Mouse (Mus musculus) hindbrain, embryonic 10.5 days (tissue): Measurements from ENCODE around the gene Cd81. TPM values are rescaled to one million over a fixed set of nuclear protein-coding genes. Genes with fewer than 3 reads are reported as not detected.

ENCODE experiments used
- DNase-seq: peaks from one replicate; pipeline ENCODE4 v3.0.0-alpha.2; 2017; ENCODE audit warnings: low spot score
- H3K27ac ChIP-seq: fragments of 300-500 bp; sonication (generic); 2 replicates; pipeline ENCODE4 v1.5.1; 2016; ENCODE audit warnings: mild to moderate bottlenecking, moderate library complexity
- H3K27me3 ChIP-seq: fragments of 300-500 bp; sonication (generic); 2 replicates; pipeline ENCODE4 v1.6.1; 2016; ENCODE audit warnings: mild to moderate bottlenecking; ENCODE audit not compliant: poor library complexity, insufficient read depth, severe bottlenecking
- H3K36me3 ChIP-seq: fragments of 300-500 bp; sonication (generic); 2 replicates; pipeline ENCODE4 v1.6.1; 2016; ENCODE audit warnings: mild to moderate bottlenecking, moderate library complexity
- H3K4me1 ChIP-seq: fragments of 300-500 bp; sonication (generic); replicated peaks from 2 replicates; pipeline ENCODE4 v1.6.1; 2016; ENCODE audit warnings: mild to moderate bottlenecking
- H3K4me3 ChIP-seq: fragments of 300-500 bp; sonication (generic); 2 replicates; pipeline ENCODE4 v1.5.1; 2016; ENCODE audit warnings: mild to moderate bottlenecking, moderate library complexity
- H3K9me3 ChIP-seq: fragments of 300-500 bp; sonication (generic); 2 replicates; pipeline ENCODE4 v1.6.1; 2016; ENCODE audit warnings: mild to moderate bottlenecking, moderate library complexity
- WGBS: fragments of 180-500 bp; shearing (Covaris S2); methylation state at CpG from one replicate; pipeline ENCODE4 v1.1.7; 2016; 5-methylcytosine and 5-hydroxymethylcytosine counted together
- polyA plus RNA-seq: library from polyadenylated mRNA; unstranded; fragments of >200 nt; fragmentation: Nextera tagmentation; extraction: Ambion mirVana; gene quantifications from 2 replicates; pipeline ENCODE4 v1.2.1, GENCODE M21; 2016

Cd81 gene
- polyA plus RNA-seq, 1 experiment from 2014 or later = 238 TPM

- H3K27me3 ChIP-seq = no peaks in the 10 kb centered on the region
- no peak overlapping the region for H3K27ac ChIP-seq
- no peaks in the 10 kb centered on the region for H3K4me1 ChIP-seq
- no peak for DNase-seq
- no peaks in the 10 kb centered on the region for H3K9me3 ChIP-seq
- H3K36me3 ChIP-seq = peaks cover 6% of the 10 kb centered on the region; the same call in 1 of the 2 replicates
- H3K4me3 ChIP-seq = no peak overlapping the region
- 95% methylated on average over 4 of the region's 4 CpGs for WGBS
Measured at GRCm38 (mm10) chr7:143027196-143027595, 25.3 kb upstream of the Cd81 start.

- Histone ChIP-seq H3K36me3 (no peaks in the 10 kb centered on the region; the same call in 1 of the 2 replicates), H3K4me1 (no peaks in the 10 kb centered on the region), H3K9me3 (no peaks in the 10 kb centered on the region), H3K27ac (no peak overlapping the region), H3K27me3 (no peaks in the 10 kb centered on the region), H3K4me3 (no peak overlapping the region)
- DNase-seq = no peak
- 94% methylated on average over 1 of the region's 1 CpGs for WGBS
Measured at GRCm38 (mm10) chr7:143031816-143032215, 20.7 kb upstream of the Cd81 start.

- WGBS = 90% methylated on average over 4 of the region's 4 CpGs
- DNase-seq = no peak
- H3K27ac ChIP-seq = no peak overlapping the region
Measured at GRCm38 (mm10) chr7:143033581-143033980, 19.0 kb upstream of the Cd81 start.

GRCm38 (mm10) chr7:143034112-143034511, 18.4 kb upstream of the Cd81 start:
- Histone ChIP-seq H3K27me3 (no peaks in the 10 kb centered on the region), H3K4me1 (no peaks in the 10 kb centered on the region), H3K27ac (no peak overlapping the region), H3K36me3 (no peaks in the 10 kb centered on the region; the same call in 1 of the 2 replicates), H3K9me3 (no peaks in the 10 kb centered on the region), H3K4me3 (no peak overlapping the region)
- WGBS = 91% methylated on average over 2 of the region's 2 CpGs
- no peak for DNase-seq

More at GRCm38 (mm10) chr7:143033581-143033980, 19.0 kb upstream of the Cd81 start:
- no peaks in the 10 kb centered on the region; the same call in 1 of the 2 replicates for H3K36me3 ChIP-seq
- H3K9me3 ChIP-seq = no peaks in the 10 kb centered on the region
- H3K4me3 ChIP-seq = no peak overlapping the region
- no peaks in the 10 kb centered on the region for H3K27me3 ChIP-seq
- no peaks in the 10 kb centered on the region for H3K4me1 ChIP-seq

GRCm38 (mm10) chr7:143034519-143035450, 17.8 kb upstream of the Cd81 start:
- no peak for DNase-seq
- no peaks in the 10 kb centered on the region for H3K9me3 ChIP-seq
- no peak overlapping the region for H3K4me3 ChIP-seq
- no peaks in the 10 kb centered on the region for H3K4me1 ChIP-seq
- no peaks in the 10 kb centered on the region; the same call in 1 of the 2 replicates for H3K36me3 ChIP-seq
- H3K27ac ChIP-seq = no peak overlapping the region
- H3K27me3 ChIP-seq = no peaks in the 10 kb centered on the region
- 91% methylated on average over 8 of the region's 8 CpGs for WGBS

- Histone ChIP-seq H3K4me1 (peaks cover 3% of the 10 kb centered on the region), H3K36me3 (no peaks in the 10 kb centered on the region; the same call in 1 of the 2 replicates), H3K4me3 (no peak overlapping the region), H3K27me3 (no peaks in the 10 kb centered on the region), H3K9me3 (no peaks in the 10 kb centered on the region), H3K27ac (no peak overlapping the region)
- no peak for DNase-seq
- WGBS = 89% methylated on average over 3 of the region's 3 CpGs
Measured at GRCm38 (mm10) chr7:143036787-143037186, 15.8 kb upstream of the Cd81 start.

GRCm38 (mm10) chr7:143037306-143037705, 15.2 kb upstream of the Cd81 start:
- H3K4me3 ChIP-seq = no peak overlapping the region
- no peaks in the 10 kb centered on the region; the same call in 1 of the 2 replicates for H3K36me3 ChIP-seq
- 91% methylated on average over 4 of the region's 4 CpGs for WGBS
- DNase-seq = no peak
- H3K9me3 ChIP-seq = no peaks in the 10 kb centered on the region
- H3K4me1 ChIP-seq = peaks cover 8% of the 10 kb centered on the region
- no peaks in the 10 kb centered on the region for H3K27me3 ChIP-seq
- no peak overlapping the region for H3K27ac ChIP-seq

GRCm38 (mm10) chr7:143038174-143038931, 14.2 kb upstream of the Cd81 start:
- 89% methylated on average over 3 of the region's 3 CpGs for WGBS
- Histone ChIP-seq H3K36me3 (no peaks in the 10 kb centered on the region), H3K9me3 (no peaks in the 10 kb centered on the region), H3K27me3 (no peaks in the 10 kb centered on the region), H3K27ac (no peak overlapping the region), H3K4me1 (peaks cover 11% of the 10 kb centered on the region), H3K4me3 (no peak overlapping the region)
- no peak for DNase-seq

GRCm38 (mm10) chr7:143040561-143040960, 12.0 kb upstream of the Cd81 start:
- H3K9me3 ChIP-seq = no peaks in the 10 kb centered on the region
- H3K36me3 ChIP-seq = no peaks in the 10 kb centered on the region
- no peaks in the 10 kb centered on the region for H3K27me3 ChIP-seq
- no peak for DNase-seq
- no peak overlapping the region for H3K27ac ChIP-seq
- no peak overlapping the region for H3K4me3 ChIP-seq
- peaks cover 11% of the 10 kb centered on the region for H3K4me1 ChIP-seq
- WGBS = 93% methylated on average over 3 of the region's 3 CpGs

GRCm38 (mm10) chr7:143041138-143041822, 11.3 kb upstream of the Cd81 start:
- WGBS = 83% methylated on average over 3 of the region's 3 CpGs
- no peaks in the 10 kb centered on the region for H3K9me3 ChIP-seq
- H3K4me1 ChIP-seq = peaks cover 11% of the 10 kb centered on the region
- no peaks in the 10 kb centered on the region for H3K27me3 ChIP-seq
- no peak overlapping the region for H3K4me3 ChIP-seq
- H3K36me3 ChIP-seq = no peaks in the 10 kb centered on the region
- DNase-seq = no peak
- H3K27ac ChIP-seq = peak overlapping the region; percentile 41; the same call in 1 of the 2 replicates

GRCm38 (mm10) chr7:143042089-143042488, 10.4 kb upstream of the Cd81 start:
- Histone ChIP-seq H3K4me1 (peaks cover 11% of the 10 kb centered on the region), H3K4me3 (no peak overlapping the region), H3K9me3 (no peaks in the 10 kb centered on the region), H3K36me3 (no peaks in the 10 kb centered on the region), H3K27ac (peak overlapping the region; percentile 41; the same call in 1 of the 2 replicates), H3K27me3 (no peaks in the 10 kb centered on the region)
- WGBS = 64% methylated on average over 3 of the region's 3 CpGs
- no peak for DNase-seq

GRCm38 (mm10) chr7:143042897-143043300, 9.6 kb upstream of the Cd81 start:
- Histone ChIP-seq H3K4me1 (peaks cover 11% of the 10 kb centered on the region), H3K36me3 (no peaks in the 10 kb centered on the region), H3K4me3 (no peak overlapping the region), H3K9me3 (no peaks in the 10 kb centered on the region), H3K27me3 (no peaks in the 10 kb centered on the region), H3K27ac (0 out of 2 replicates have a peak overlapping the region, but pooled peaks have one; percentile 16)
- 94% methylated on average over 3 of the region's 3 CpGs for WGBS
- DNase-seq = no peak
